Mouse (Mus musculus) thymus, postnatal 0 days (tissue): Measurements from ENCODE around the gene Cdrt4. TPM values are rescaled to one million over a fixed set of nuclear protein-coding genes. Genes with fewer than 3 reads are reported as not detected.

Experiments
- DNase-seq: peaks from one replicate; pipeline ENCODE4 v3.0.0-alpha.2; 2015; ENCODE audit warnings: low spot score
- polyA plus RNA-seq: library from polyadenylated mRNA; unstranded; fragments of >200 nt; fragmentation: Nextera tagmentation; extraction: Ambion mirVana; gene quantifications from 2 replicates; pipeline ENCODE4 v1.2.1, GENCODE M21; 2015

Gene Cdrt4
- polyA plus RNA-seq, 1 experiment from 2014 or later = not detected

- no peak for DNase-seq
Observed at GRCm38 (mm10) chr11:62940176-62940575, 10.8 kb upstream of the Cdrt4 start.

DNA sequence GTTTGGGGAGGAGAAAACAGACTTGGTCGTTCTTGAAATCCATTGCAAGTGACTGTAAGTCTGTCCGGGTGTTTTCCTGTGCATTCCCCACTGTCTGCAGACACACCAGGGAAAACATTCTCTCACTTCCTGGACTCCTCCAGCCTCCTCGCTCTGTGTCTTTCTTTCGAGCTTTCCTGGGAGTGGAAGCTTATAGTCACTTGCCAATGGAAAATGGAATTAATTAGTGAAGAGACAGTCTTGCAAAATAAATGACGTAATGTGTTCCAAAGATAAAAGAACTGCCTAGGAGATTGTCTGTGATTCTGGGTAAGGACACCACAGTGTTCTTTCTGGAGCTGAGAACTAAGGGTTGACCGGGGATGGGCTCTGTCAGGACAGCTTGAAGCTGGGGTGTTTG, 7.5 kb upstream of the Cdrt4 start:
- DNase-seq = no peak

- no peak for DNase-seq
Observed at GRCm38 (mm10) chr11:62945514-62945913, 5.5 kb upstream of the Cdrt4 start.

GRCm38 (mm10) chr11:62949548-62949947, 1.4 kb upstream of the Cdrt4 start:
- DNase-seq = no peak

GRCm38 (mm10) chr11:62954766-62955165, 3.8 kb downstream of the Cdrt4 start:
- no peak for DNase-seq

DNA sequence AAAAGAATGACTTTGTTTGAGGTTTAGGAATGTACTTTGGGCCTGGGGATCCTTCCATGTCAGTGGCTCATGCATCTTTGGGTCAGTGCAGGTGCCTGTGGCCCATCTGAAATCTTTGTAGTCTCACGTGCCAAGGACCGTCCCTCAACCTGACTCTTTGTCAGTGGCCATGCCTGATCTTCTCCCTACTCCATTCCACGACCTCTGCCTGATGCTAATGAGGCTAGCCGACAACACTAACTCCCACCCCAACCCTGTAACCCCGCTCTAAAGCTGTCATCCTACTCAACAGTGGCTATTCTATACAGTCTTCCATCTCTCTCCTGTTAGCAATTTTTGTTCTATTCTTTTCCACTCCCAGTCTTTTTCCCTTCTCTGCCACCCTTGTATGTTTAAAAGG, 4.2 kb downstream of the Cdrt4 start:
- DNase-seq = no peak

DNA sequence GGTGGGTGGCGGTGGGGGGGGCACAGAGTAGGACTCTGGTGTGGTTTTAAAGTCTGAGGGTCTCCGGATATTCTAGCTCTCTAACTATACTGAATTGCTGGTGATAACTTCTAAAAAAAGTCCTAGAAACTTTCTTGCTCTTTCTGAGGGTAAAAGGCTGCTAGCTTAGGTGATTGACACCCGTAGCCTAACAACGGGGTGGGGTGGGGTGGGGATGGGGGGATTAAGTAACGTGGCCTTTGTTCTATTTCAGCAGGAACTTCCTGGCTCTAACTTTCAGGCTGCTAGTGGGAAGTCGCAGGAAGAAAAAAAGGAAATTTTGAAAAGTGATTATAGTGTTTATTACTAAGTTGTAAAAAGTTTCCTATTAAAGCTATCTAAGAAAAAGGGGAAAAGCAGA, 4.8 kb downstream of the Cdrt4 start:
- no peak for DNase-seq

GRCm38 (mm10) chr11:62957626-62958180, 6.7 kb downstream of the Cdrt4 start:
- DNase-seq = no peak

DNA sequence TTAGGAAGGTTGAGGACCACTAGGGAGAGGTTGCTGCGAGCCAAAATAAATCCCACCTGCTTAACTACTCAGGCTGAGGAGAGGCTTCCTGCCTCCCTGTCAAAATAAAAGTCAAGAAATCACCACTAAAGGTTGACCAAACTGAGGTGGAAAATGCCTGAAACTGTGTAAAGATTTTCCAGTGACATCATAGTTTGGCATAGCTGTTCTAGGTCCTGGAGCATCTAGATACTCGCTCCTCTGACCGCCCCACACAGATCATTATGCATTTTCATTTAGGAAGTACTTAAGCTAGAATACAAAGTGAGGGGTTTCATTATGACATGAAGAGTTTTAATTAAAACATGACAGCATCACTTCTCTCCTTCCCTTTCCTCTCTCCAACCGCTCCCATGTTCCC, 12.3 kb downstream of the Cdrt4 start:
- no peak for DNase-seq

DNA sequence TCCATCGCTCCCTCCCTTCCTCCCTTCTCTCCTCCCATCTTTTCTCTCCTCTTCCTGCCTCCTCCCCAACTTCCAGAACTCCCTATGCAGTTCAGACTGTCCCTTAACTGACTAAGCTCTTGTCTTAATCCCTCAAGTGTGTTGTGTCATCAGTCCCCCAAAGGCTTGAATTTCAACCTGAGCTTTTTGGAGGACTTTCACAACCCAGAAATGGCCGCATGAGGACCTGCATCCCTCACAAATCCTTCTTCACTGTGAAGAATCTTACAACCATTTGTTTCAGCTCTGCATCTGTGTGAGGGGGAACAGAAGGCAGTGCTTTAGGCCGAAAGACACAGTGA, 15.4 kb downstream of the Cdrt4 start:
- no peak for DNase-seq

- DNase-seq = no peak
Observed at GRCm38 (mm10) chr11:62966765-62967633, 16.0 kb downstream of the Cdrt4 start.

DNA sequence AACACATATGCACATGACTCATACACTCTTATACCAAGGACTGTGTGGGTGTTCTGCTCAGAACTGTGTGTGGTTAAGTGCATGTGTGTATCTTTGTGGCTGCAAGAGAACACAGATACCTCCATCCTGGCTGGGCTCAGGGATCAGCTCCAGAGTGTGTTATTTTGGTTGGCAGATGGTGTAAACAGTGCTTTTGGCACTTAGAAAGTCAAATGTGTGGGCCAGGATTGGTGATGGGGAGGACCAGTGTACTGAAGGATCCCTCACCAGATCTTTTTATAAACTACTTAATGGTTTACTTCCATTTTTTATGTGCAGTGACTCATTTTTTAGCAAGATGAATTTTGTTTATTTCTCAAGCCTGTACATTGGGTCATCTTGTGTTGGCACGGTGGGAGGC, 26.2 kb downstream of the Cdrt4 start:
- DNase-seq = no peak

GRCm38 (mm10) chr11:62978886-62979285, 27.9 kb downstream of the Cdrt4 start:
- no peak for DNase-seq

DNA sequence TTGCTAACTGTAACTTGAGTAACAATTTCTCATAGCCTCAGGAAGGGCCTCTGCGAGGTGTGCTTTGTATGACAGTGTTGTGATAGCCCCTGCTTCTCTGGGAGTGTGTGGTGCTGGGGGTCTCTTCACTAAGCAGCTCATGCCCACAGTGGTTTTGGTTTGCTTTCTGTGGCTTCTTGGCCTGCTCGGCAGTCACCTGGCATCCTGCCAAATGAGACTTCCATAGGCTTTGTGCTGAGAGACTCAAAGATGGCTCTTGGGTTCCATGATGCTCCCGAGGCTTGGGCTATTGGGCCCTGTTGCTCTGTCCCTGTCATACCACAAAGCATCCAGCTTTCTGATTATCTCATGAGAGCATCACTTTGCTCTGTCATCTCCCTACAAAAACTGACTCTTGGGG, 30.7 kb downstream of the Cdrt4 start:
- no peak for DNase-seq

DNA sequence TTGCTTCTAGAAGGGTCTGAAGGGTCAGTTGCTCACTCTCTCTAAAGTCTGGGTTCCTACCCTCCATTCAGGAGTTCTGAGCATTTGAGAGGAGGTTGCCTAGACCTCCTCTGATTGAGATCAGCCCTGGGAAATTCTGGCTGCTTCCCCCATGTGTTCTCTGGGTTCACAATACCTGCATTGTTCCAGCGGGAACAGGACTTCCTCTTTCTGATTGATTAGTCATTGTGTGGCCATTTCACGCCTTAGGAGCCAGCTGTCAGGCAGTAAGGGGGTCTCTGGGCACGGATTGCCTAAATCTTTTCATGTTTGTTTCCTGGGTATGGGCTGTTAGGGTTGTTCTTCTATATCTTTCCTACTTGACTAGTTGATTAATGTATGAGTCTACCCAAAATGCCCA, 32.8 kb downstream of the Cdrt4 start:
- DNase-seq = no peak

DNA sequence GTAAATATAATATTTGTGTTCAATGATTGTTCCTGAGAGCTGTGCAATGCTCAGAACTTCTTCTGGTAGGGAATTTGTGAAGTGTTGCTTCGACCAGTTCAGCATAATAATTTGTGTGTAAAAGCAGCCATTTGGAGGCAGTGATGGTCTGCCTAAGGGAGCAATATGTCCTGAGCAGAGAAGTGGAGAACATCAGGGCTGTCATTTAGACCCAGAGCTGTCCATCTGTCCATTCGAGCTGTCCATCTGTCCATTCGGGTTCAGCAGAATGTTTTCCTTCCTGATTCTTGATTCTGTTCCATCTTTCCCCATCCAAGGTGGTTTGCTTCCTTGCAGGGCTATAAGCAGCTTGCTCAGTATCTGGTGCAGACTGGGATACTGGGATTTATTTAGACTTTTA, 33.4 kb downstream of the Cdrt4 start:
- no peak for DNase-seq

- no peak for DNase-seq
Observed at GRCm38 (mm10) chr11:62985075-62985474, 34.1 kb downstream of the Cdrt4 start.

GRCm38 (mm10) chr11:62986578-62986977, 35.6 kb downstream of the Cdrt4 start:
- DNase-seq = no peak

GRCm38 (mm10) chr11:62990150-62990685, 39.2 kb downstream of the Cdrt4 start:
- DNase-seq = no peak

GRCm38 (mm10) chr11:62990811-62991210, 39.8 kb downstream of the Cdrt4 start:
- no peak for DNase-seq

GRCm38 (mm10) chr11:62992545-62993242, 41.7 kb downstream of the Cdrt4 start:
- no peak for DNase-seq

- DNase-seq = no peak
Observed at GRCm38 (mm10) chr11:62995066-62995754, 44.2 kb downstream of the Cdrt4 start.
